Mouse (Mus musculus): ENCODE data around the gene Olfr147.

- TF ChIP-seq POLR2A (IDR thresholded peaks at IDR 0.05; ENCODE audit: insufficient read depth, low read depth, low read length) (no peak), CTCF (IDR thresholded peaks at IDR 0.05; ENCODE audit: insufficient read depth, low read depth, low read length) (no peak)
These were observed 34.9 kb upstream of the Olfr147 start, which contains the start of gene Olfr250 for GRCm38 (mm10) chr9:38366596-38366995.
